Mouse (Mus musculus) intestine, postnatal 0 days (tissue): ENCODE measurements around the gene Cacna1c. TPM values are rescaled to one million over a fixed set of nuclear protein-coding genes. Genes with fewer than 3 reads are reported as not detected.

Experiments used
- ATAC-seq: fragments of 200-750 bp; cut with Nextera tagmentation; 2 replicates; pipeline ENCODE4 v1.8.0; 2017; ENCODE audit warnings: mild to moderate bottlenecking, moderate TSS enrichment, moderate library complexity
- H3K27ac ChIP-seq: fragments of 300-500 bp; sonication (generic); 2 replicates; pipeline ENCODE4 v1.5.1; 2014; ENCODE audit warnings: mild to moderate bottlenecking, low read depth, low read length, moderate library complexity
- H3K27me3 ChIP-seq: fragments of 300-500 bp; sonication (generic); replicated peaks from 2 replicates; pipeline ENCODE4 v1.6.1; 2014; ENCODE audit warnings: low read length, mixed read lengths; ENCODE audit not compliant: control insufficient read depth, insufficient read depth
- H3K36me3 ChIP-seq: fragments of 300-500 bp; sonication (generic); 2 replicates; pipeline ENCODE4 v1.6.1; 2014; ENCODE audit warnings: mild to moderate bottlenecking, moderate library complexity; ENCODE audit not compliant: control insufficient read depth, insufficient read depth
- H3K4me1 ChIP-seq: fragments of 300-500 bp; sonication (generic); replicated peaks from 2 replicates; pipeline ENCODE4 v1.6.1; 2014; ENCODE audit warnings: antibody characterized with exemption, low read length, mixed read lengths; ENCODE audit not compliant: control insufficient read depth, insufficient read depth
- H3K4me2 ChIP-seq: fragments of 300-500 bp; sonication (generic); replicated peaks from 2 replicates; pipeline ENCODE4 v1.6.1; 2014; ENCODE audit warnings: low read depth, mild to moderate bottlenecking, moderate library complexity
- H3K4me3 ChIP-seq: fragments of 300-500 bp; sonication (generic); 2 replicates; pipeline ENCODE4 v1.5.1; 2014; ENCODE audit warnings: low read depth, low read length
- H3K9ac ChIP-seq: fragments of 300-500 bp; sonication (generic); 2 replicates; pipeline ENCODE4 v1.6.1; 2014; ENCODE audit warnings: mild to moderate bottlenecking, low read depth, low read length
- H3K9me3 ChIP-seq: fragments of 300-500 bp; sonication (generic); 2 replicates; pipeline ENCODE4 v1.6.1; 2016; ENCODE audit warnings: mixed run types; ENCODE audit not compliant: control insufficient read depth
- CTCF ChIP-seq: sonication (generic); IDR thresholded peaks from 2 replicates; pipeline ENCODE4 v1.5.1; 2016; ENCODE audit warnings: low read depth, mild to moderate bottlenecking, control low read depth, antibody characterized with exemption, moderate library complexity
- WGBS: fragments of 180-500 bp; shearing (Covaris S2); extraction: QIAGEN DNeasy Blood & Tissue Kit; methylation state at CpG from one replicate; pipeline ENCODE4 v1.1.7; 2014; 5-methylcytosine and 5-hydroxymethylcytosine counted together
- polyA plus RNA-seq: library from polyadenylated mRNA; unstranded; fragments of >200 nt; fragmentation: Nextera tagmentation; extraction: Ambion mirVana; gene quantifications from 2 replicates; pipeline ENCODE4 v1.2.1, GENCODE M21; 2015

Cacna1c gene
- polyA plus RNA-seq, 1 experiment from 2014 or later: 1.2 TPM

GRCm38 (mm10) chr6:118924426-118924825 lies 271.8 kb downstream of the Cacna1c start:
- no peaks in the 10 kb centered on the region for H3K9me3 ChIP-seq
- no peak overlapping the region for H3K27ac ChIP-seq
- H3K9ac ChIP-seq: no peak overlapping the region
- H3K36me3 ChIP-seq: no peaks in the 10 kb centered on the region
- TF ChIP-seq CTCF: no peak
- H3K4me3 ChIP-seq: no peak overlapping the region
- ATAC-seq: no peak
- 73% methylated on average over 12 of the region's 12 CpGs for WGBS
- H3K27me3 ChIP-seq: no peaks in the 10 kb centered on the region
- no peaks in the 10 kb centered on the region for H3K4me1 ChIP-seq
- H3K4me2 ChIP-seq: no peak overlapping the region

DNA sequence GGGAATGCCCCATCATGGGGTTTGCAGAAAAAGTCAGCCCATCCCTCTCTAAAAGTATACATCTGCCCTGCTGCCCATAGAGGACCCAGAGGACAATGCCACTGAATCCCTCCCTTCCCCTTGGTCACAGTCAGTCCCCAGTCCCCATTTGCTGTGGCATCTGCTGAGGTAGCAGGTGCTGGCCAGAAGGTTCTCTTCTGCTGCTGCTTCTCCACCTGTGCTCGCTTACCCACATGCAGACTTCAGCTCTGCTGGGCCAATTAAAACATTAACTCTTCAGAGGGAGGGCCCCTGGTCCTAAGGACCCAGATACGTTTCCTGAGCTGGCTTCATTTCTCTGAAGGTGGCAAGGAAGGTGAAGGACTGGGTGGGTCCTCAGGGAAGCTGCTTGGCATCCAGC lies 272.3 kb downstream of the Cacna1c start:
- 65% methylated on average over 2 of the region's 2 CpGs for WGBS
- Histone ChIP-seq H3K9me3 (no peaks in the 10 kb centered on the region), H3K4me3 (no peak overlapping the region), H3K4me1 (no peaks in the 10 kb centered on the region), H3K4me2 (no peak overlapping the region), H3K27me3 (no peaks in the 10 kb centered on the region), H3K27ac (no peak overlapping the region), H3K36me3 (no peaks in the 10 kb centered on the region), H3K9ac (no peak overlapping the region)
- no peak for TF ChIP-seq CTCF
- no peak for ATAC-seq

- no peaks in the 10 kb centered on the region for H3K36me3 ChIP-seq
- H3K9ac ChIP-seq: no peak overlapping the region
- H3K4me3 ChIP-seq: no peak overlapping the region
- H3K4me2 ChIP-seq: no peak overlapping the region
- no peaks in the 10 kb centered on the region for H3K9me3 ChIP-seq
- no peak overlapping the region for H3K27ac ChIP-seq
- 76% methylated on average over 5 of the region's 5 CpGs for WGBS
- no peak for ATAC-seq
- H3K27me3 ChIP-seq: no peaks in the 10 kb centered on the region
- TF ChIP-seq CTCF: no peak
- H3K4me1 ChIP-seq: no peaks in the 10 kb centered on the region
Observed at GRCm38 (mm10) chr6:118923212-118923577, 273.0 kb downstream of the Cacna1c start.

DNA sequence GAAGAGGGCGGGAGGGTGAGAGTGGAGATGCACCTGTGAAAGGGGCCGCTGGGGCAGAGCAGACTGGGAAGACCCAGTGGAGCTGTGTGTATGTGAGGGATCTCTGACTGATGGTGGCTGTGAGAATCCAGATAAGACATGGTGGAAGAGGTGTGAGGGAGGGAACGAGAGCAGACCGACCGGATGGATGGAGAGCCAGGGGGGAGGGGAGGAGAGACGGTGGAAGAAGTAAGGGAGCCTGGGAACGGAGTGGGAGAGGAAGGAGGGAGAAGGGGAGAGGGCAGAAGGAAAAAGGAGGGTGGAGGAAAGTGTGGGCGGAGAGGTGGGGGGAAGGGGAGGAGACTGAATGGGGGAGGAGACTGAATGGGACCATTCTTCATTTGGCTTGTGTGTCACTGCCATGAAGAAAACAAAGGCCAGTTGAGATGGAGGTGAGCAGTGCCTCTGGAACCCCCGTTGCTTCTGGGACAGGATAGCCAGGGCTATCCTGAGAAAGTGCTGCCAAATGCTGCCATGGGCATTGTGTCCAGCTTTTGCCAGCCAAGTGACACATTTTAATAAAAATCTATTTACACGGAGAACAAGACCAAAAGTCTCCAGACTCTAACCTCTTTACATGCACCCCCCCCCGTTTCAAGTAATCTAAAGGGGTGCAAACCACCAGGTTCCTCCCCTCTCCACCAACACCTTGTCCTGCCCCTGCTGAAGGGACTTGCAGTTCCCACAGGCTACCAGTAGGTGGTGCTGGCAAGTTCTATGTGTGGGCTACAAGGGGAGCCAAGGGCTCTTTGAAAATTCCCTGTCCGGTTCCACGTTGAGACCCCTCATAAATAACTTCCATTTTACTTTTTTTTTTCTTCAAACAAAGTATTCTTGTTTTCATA lies 273.6 kb downstream of the Cacna1c start:
- WGBS: 26% methylated on average over 13 of the region's 13 CpGs
- Histone ChIP-seq H3K4me1 (no peaks in the 10 kb centered on the region), H3K9me3 (no peaks in the 10 kb centered on the region), H3K4me3 (no peak overlapping the region), H3K9ac (no peak overlapping the region), H3K36me3 (no peaks in the 10 kb centered on the region), H3K27ac (no peak overlapping the region), H3K27me3 (no peaks in the 10 kb centered on the region), H3K4me2 (no peak overlapping the region)
- no peak for ATAC-seq
- peak; percentile 91 for TF ChIP-seq CTCF

DNA sequence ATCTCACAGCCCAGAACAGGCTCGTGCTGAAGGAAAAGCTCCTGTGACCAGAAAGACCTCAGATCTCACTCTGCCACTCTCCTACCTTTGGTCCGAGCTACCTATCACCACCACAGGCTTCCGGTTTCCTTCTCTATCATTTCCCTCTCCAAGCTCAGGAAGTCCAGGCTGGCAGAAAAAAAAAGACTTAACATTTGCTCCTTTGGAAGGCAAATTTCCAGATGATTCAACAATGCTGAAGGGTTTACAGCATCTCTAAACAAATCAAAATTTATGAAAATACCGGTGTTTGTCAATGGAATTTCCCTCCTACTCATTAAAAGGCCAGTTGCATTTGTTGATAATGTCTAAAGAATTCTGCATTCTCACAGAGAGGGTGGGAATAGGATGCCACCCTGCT lies 288.0 kb downstream of the Cacna1c start:
- no peak overlapping the region for H3K27ac ChIP-seq

GRCm38 (mm10) chr6:118907704-118908103 lies 288.5 kb downstream of the Cacna1c start:
- H3K9ac ChIP-seq: no peak overlapping the region
- ATAC-seq: no peak
- WGBS: 52% methylated on average over 1 of the region's 1 CpGs
- no peaks in the 10 kb centered on the region for H3K9me3 ChIP-seq
- no peak for TF ChIP-seq CTCF
- H3K4me2 ChIP-seq: no peak overlapping the region
- H3K36me3 ChIP-seq: no peaks in the 10 kb centered on the region
- no peaks in the 10 kb centered on the region for H3K27me3 ChIP-seq
- no peak overlapping the region for H3K27ac ChIP-seq
- no peak overlapping the region for H3K4me3 ChIP-seq
- H3K4me1 ChIP-seq: no peaks in the 10 kb centered on the region

More for the DNA sequence above, 288.0 kb downstream of the Cacna1c start:
- H3K4me1 ChIP-seq: no peaks in the 10 kb centered on the region
- no peaks in the 10 kb centered on the region for H3K9me3 ChIP-seq
- no peaks in the 10 kb centered on the region for H3K27me3 ChIP-seq
- no peak overlapping the region for H3K4me3 ChIP-seq
- no peak overlapping the region for H3K4me2 ChIP-seq
- 60% methylated on average over 4 of the region's 4 CpGs for WGBS
- no peak overlapping the region for H3K9ac ChIP-seq
- no peaks in the 10 kb centered on the region for H3K36me3 ChIP-seq
- ATAC-seq: no peak
- TF ChIP-seq CTCF: no peak
